Mouse (Mus musculus) ES-Bruce4 (cell line): ENCODE data around the gene Arfip1.

ENCODE experiments used
- CTCF ChIP-seq: IDR thresholded peaks from one replicate; pipeline ENCODE4 v1.8.1; 2011; ENCODE audit warnings: low read depth, low read length
- EP300 ChIP-seq: IDR thresholded peaks from 2 replicates; pipeline ENCODE4 v1.6.1; 2011; ENCODE audit warnings: low read depth, low read length; ENCODE audit not compliant: insufficient read depth

GRCm38 (mm10) chr3:84586736-84587135 lies 4.3 kb upstream of the Arfip1 start:
- TF ChIP-seq CTCF = no peak
- no peak for TF ChIP-seq EP300
